Comparison of ENCODE assay signal across 30 mouse cellular contexts in the genomic region with DNA sequence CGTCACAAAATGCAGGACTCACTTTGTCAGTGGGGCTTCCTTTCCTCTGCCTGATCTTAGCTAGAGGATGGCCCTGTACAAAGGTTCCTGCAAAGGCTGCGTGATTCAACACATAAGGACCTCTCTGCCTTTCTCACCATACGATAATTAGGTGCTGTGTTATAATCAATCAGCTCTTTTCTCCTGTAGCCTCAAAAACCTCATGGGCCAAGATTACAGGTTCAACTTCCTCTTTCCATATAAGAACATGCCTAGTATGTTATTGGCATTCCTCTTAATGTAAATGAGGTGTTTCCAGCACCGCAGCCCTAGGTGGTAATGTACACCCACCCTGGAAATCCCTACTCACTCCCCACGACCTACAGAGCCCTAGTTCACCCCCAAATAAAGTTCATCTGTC.
"Had no signal": no experiment of that assay in that cellular context is flagged by ENCODE, and none has a peak within 500 bp of the region (broad histone marks: within the 10 kb centered on the region; RNA-seq: fewer than 3 reads in every experiment).

No protein-coding gene starts in this region.

- H3K4me3 ChIP-seq: heart, embryonic 12.5 days; heart, embryonic 13.5 days; heart, embryonic 15.5 days; hindbrain, embryonic 10.5 days; hindbrain, embryonic 12.5 days; hindbrain, embryonic 13.5 days; hindbrain, embryonic 15.5 days; intestine, embryonic 15.5 days; kidney, embryonic 15.5 days; layer of hippocampus, adult 2 months; left cerebral cortex, adult 2 months had no signal

- H3K4me1 ChIP-seq: heart, embryonic 12.5 days; heart, embryonic 13.5 days; heart, embryonic 15.5 days; hindbrain, embryonic 10.5 days; hindbrain, embryonic 12.5 days; hindbrain, embryonic 13.5 days; hindbrain, embryonic 15.5 days; intestine, embryonic 15.5 days; kidney, embryonic 15.5 days had no signal

- H3K9me3 ChIP-seq: heart, embryonic 12.5 days; heart, embryonic 13.5 days; heart, embryonic 15.5 days; hindbrain, embryonic 10.5 days; hindbrain, embryonic 12.5 days; hindbrain, embryonic 13.5 days; hindbrain, embryonic 15.5 days; intestine, embryonic 15.5 days; kidney, embryonic 15.5 days had no signal

- H3K9ac ChIP-seq: heart, embryonic 12.5 days; heart, embryonic 13.5 days; heart, embryonic 15.5 days; hindbrain, embryonic 12.5 days; hindbrain, embryonic 13.5 days; hindbrain, embryonic 14.5 days; hindbrain, embryonic 15.5 days; intestine, embryonic 15.5 days; kidney, embryonic 15.5 days had no signal

- DNase-seq: heart, postnatal 10 days; heart, postnatal 14 days; heart, postnatal 36 days; heart, postnatal 4 days; kidney, adult 11 months; kidney, adult 18-20 months; kidney, adult 2 months; kidney, adult 8-10 months; kidney, adult 9 months; kidney, postnatal 10 days; kidney, postnatal 14 days; kidney, postnatal 25 days; kidney, postnatal 36 days; kidney, postnatal 4 days; layer of hippocampus, adult 9-11 months; layer of hippocampus, postnatal 36 days had no signal

- H3K27me3 ChIP-seq: heart, embryonic 12.5 days; heart, embryonic 13.5 days; heart, embryonic 15.5 days; hindbrain, embryonic 12.5 days; hindbrain, embryonic 13.5 days; hindbrain, embryonic 15.5 days; intestine, embryonic 15.5 days; kidney, embryonic 15.5 days had no signal

- H3K36me3 ChIP-seq: heart, embryonic 12.5 days; heart, embryonic 13.5 days; heart, embryonic 15.5 days; hindbrain, embryonic 10.5 days; hindbrain, embryonic 12.5 days; hindbrain, embryonic 13.5 days; hindbrain, embryonic 15.5 days; intestine, embryonic 15.5 days; kidney, embryonic 15.5 days had no signal

- H3K27ac ChIP-seq: heart, embryonic 13.5 days; heart, embryonic 15.5 days; hindbrain, embryonic 10.5 days; hindbrain, embryonic 12.5 days; hindbrain, embryonic 13.5 days; hindbrain, embryonic 14.5 days; hindbrain, embryonic 15.5 days; hindbrain, postnatal 0 days; intestine, embryonic 15.5 days; kidney, embryonic 15.5 days; kidney, postnatal 0 days; layer of hippocampus, adult 2 months; left cerebral cortex, adult 2 months had no signal
